Mouse (Mus musculus): ENCODE results near the gene Vmn1r2. TPM values are rescaled to one million over a fixed set of nuclear protein-coding genes. Genes with fewer than 3 reads are reported as not detected.

Gene Vmn1r2
- polyA plus RNA-seq, 1 experiment: not detected

Other genes starting within 250 kb of the Vmn1r2 start
- not detected in 2 replicates for gene Vmn1r3, start 18.0 kb downstream of the Vmn1r2 start, polyA plus RNA-seq (2012; rRNA removed)

Measured in cerebellum, adult 2 months (tissue).